Mouse (Mus musculus) kidney, adult 2 months (tissue): ENCODE results near the gene Ccnl2.

Experiments
- CTCF ChIP-seq: fragments of 200-500 bp; conservative IDR thresholded peaks from 2 replicates; pipeline ENCODE4 v1.5.1; 2011; ENCODE audit warnings: low read depth, mild to moderate bottlenecking, control low read depth, low read length, moderate library complexity, mixed read lengths; ENCODE audit not compliant: insufficient read depth, insufficient read length
- POLR2A ChIP-seq: fragments of 200-500 bp; IDR thresholded peaks from one replicate; pipeline ENCODE4 v1.6.1; 2011; ENCODE audit warnings: low read depth, low read length, control low read depth

GRCm38 (mm10) chr4:155793730-155794129 is 18.6 kb upstream of the Ccnl2 start:
- TF ChIP-seq CTCF = no peak
- TF ChIP-seq POLR2A = no peak
